Mouse (Mus musculus) cerebellum, postnatal 10 days (tissue): ENCODE measurements around the gene Plcxd3.

Source experiments
- DNase-seq, 2 experiments: peaks; one replicate each; pipeline ENCODE4 v3.0.0; 2021; ENCODE audit warnings: mixed read lengths in 2 of 2

The Plcxd3 gene

DNA sequence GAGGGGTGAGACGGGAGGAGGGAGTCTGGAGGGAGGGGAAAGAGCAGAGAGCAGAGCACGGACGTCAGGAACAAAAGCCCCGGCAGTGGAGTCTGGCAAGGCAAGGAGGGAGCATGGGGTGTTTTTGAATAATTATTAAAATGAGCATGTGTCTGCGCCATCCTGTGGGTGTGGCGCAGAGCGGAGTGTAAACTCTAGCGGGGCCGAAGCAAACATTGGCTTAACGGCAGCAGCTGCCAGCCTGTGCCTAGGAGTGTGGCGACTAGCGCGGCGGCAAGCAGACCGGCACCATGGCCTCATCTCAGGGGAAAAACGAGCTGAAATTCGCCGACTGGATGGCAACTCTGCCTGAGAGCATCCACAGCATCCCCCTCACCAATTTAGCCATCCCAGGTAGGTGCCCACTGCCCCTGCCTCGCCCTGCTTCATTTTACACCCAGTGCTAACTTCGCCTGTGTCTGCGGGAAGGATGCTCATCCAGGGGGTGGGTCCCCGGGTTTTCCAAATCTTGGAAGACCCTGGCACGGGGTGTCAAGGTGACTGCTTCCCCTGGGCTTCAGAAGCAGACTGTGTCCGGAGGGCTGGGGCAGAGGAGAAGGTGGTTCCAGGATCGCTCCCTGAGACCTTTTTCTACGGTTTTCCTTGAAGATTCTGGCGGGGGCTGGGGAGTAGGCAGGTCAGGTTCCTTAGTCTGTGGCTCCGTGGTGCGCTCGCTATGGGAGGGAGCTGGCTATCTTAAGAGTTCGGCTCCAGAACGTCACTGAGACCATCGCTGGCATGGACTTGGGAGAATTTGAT lies at the start of gene Plcxd3:
Plcxd3 (plus strand) TSS at position 69 of the 798 bp plus-strand sequence.
- peak; percentile 79 to 83 for DNase-seq

DNA sequence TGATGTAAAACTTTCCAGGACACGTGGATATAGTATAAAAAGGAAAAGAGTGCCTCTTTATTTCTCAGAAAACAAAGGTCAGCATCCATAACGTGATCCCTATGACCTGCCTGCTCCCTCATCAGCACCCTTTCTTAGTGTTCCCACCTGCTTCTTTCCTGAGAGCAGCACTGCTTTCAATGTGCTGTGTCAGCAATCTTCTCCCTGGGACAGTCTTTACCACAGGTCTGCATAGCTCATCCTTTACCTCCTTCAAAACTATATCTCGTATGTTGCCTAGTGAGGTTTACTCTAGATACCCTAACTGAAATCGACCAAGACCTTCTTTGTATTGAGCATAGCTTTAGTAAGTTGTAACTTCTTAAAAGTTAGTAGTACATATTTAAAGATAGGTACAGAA lies 43.4 kb upstream of the Plcxd3 start:
- DNase-seq: no peak

DNA sequence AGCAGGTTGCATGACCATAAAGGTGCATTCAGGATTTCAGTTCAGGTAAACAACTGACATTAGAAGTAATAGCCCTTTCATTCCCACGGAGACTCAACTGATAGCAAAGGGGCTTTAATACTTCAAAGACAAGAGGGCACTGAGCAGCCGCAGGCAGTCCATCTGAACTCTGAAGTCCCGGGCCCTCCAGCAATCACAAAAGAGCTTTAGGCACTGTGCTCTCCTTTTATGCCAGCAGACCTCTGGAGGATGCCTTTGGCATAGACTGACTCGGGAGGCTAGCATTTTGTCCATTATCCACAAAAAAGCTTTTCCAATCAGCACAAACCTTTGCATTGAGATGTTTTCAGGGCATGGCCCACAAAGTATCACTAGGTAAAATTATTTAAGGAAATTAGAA lies 33.7 kb upstream of the Plcxd3 start:
- no peak for DNase-seq

DNA sequence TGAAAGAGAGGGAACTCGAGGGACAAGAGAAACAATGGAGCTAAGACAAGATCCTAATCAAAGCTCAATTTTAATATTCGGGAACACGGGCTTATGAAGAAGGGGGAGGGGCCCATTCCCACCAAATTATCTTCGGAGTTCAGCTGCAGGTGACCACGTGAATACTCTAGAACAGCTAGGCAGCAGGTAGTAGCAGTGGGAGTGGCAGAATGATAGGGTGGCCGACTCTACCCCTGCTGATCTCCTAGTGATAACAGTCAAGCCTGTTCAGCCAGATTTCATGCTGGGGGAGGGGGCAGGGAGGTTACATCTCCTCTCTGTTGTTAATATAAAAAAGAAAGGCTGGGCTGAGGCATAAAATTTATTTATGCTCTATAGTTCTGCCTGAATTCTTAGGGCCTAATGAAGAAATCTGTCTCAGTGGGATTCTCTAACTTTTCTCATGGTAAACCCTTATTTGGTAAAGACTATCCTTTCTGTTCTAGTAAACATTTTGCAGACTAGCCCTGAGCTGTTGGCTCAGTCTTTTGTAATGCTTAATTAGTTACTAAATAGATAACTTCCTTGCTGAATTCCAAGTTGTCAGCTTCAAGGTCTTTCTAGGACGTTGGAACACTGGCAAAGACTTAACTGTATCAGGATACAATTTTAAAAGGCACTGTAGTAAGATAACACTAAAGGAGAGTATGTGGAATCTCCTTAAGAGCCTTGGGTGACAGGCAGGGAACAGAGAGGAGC lies 26.3 kb upstream of the Plcxd3 start:
- DNase-seq: no peak

DNA sequence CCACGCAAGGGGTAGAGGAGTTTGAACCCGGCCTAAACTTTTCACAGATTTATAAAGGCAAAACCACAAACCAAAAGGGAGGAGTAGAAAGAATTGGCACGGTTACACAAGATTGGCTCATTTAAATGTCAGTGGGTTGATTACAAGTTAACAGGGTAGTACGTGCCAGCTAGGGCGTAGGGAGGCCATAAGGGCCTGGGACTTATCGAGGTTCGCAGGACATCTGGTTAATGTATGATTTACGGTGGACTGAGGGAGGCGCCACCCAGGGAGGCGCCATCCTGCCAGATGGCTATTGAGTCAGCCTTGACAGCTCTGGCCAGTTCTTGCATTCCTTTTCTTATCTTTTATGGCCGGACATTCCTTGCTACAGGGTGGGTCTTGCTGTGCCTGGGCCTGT lies 18.9 kb upstream of the Plcxd3 start:
- peak; percentile 26 to 50 for DNase-seq

DNA sequence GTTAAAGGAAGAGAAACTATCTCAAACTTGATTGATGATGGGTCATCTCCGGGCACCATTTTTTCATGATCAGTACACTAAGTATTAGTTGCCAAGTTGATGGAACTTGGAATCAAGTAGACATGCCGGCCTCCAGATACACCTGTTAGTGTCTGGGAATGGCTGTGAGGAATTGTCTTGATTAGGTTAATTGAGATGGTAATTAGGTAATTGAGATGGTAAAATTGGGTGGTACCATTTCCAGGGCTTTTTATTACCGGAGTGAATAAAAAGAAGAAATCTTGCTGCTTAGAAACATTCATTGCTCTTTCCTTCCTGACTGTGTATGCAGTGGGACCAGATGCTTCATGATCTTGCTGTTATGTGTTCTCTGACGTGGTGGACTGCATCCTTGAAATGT lies 17.6 kb upstream of the Plcxd3 start:
- DNase-seq: no peak

DNA sequence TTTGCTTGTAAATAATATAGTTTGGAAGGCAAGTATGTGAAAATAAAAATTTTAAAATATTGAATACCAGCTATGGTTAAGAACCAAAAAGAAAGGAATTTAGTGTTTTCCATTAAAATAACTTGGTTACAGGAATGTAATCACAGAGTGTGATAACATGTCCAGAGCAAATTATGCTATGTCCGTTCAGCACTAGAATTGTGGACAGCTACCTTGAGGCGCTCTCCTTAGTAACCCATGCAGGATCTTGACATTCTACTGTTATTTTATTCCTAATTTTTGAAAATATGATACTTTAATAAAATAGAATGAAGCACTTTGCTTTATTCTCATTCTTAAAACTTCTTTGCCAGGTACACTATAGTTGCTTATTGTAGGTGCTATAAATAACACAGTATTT lies 7.5 kb upstream of the Plcxd3 start:
- DNase-seq: no peak

DNA sequence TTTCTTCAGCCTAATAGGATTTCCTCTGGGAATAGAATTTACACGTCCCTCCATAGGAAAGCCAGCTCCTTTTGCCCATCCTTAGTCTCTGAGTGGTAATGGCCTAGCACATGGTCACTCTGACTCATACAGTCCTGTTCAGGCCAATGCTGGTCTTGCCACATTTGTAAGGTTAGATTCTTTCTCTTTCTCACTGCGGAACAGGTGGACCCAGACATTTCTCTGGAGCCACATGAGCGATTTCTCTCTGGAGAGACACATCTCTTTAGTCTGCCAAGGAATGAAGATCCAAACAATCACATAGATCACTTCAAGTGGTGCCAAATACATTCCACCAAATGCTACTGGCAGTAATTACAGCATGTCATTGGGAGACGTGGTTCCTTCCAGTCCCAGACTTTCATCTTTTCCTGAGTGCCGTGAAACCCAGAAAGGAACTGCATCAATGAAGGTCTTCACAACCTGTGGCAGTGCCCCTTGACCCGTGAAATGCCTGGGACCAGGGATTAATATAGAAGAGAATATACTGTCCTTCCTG lies 769 bp upstream of the Plcxd3 start:
- DNase-seq: peak; percentile 9 to 30

DNA sequence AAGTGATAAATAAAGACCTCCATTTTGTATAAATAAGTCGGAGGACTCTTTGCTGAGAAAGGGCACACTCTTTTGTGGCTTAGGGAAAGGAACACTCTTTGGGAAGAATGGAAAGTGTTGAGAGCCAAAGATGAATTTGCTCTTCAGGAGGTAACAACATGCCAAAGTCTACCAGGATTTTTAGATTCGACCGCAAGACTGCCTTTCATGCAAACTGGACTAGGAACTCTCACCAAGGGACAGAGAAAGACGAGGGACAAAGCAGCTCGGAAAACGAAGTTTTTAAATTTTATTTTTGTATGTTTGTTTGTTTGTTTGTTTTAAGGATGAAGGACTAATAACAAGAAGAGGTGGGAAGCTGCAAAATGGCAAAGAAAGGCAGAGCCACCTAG lies 264 bp upstream of the Plcxd3 start:
- no peak for DNase-seq

DNA sequence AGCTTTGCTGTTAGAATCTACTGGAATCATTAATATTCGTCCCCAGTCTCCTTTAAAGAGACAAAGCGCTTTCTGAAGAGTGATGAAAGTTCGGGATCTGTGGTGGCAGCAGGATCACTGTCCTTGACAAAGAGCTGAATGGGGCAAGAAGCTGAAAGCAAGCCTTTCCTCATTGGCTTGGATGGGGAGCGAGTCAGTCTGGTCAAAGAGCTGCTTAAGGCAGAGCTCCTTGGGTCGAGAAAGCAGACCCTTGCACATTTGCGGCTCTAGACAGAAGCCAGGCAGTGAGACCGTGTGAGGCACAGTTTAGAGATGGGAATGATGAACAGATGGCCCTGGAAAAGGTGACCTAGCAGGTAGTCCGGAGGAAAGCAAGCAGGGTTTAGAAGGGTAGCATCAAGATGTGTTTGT lies 935 bp downstream of the Plcxd3 start:
- peak; percentile 62 to 65 for DNase-seq

DNA sequence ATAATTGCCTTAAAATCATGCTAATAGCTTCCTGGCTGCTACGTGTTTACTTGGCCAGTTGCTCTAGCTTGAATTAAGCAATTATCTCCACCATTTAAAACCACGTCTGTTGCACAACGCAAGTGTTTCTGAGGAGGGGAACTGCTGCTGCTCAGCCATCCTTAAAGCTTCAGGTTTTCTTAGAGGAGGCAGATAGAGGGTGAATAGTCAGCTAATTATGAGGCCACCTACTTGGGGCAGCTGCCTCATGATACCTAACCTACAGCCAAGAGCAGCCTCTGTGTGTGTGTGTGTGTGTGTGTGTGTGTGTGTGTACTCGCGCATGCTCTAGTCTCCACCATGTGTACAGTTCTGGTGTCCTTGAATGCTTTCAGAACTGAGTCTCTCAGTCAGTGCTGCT lies 3.5 kb downstream of the Plcxd3 start:
- DNase-seq: peak; percentile 57 to 59

DNA sequence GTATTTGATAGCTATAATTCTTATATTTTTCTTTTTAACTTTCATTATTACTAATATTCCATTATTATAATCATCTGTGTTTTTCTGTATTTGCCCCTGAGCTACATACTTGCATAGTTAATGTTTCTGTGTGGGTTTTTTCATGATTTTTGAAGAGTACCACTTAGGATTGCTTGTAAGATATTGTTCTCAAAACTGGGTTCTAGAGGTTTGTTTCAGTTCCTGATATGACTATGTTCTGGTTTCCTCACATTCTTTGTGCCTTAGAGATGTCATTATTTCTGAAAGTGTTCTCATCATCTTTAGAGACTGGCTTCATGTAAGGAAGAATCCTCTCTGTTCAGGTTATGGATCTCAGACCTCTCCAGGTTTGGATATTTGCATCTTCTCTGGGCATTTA lies 12.5 kb downstream of the Plcxd3 start:
- DNase-seq: no peak

DNA sequence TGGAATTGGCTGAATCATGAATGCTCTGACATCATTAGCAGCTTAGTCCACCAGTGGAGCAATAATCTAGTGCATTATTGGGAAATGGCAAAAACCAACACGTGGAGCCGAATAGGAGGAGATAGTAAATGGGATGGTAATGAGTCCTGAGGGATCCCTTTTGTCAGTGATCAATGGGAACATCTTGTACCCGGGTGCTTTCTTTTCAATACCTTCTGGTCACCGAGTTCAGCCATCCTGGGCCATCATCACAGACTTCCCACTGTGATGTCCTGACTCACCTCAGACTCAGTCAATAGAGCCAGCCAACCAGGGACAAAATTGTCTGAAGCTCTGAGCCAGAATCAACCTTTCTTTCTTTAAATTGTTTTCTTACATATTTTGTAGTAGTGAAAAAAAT lies 24.8 kb downstream of the Plcxd3 start:
- DNase-seq: no peak

DNA sequence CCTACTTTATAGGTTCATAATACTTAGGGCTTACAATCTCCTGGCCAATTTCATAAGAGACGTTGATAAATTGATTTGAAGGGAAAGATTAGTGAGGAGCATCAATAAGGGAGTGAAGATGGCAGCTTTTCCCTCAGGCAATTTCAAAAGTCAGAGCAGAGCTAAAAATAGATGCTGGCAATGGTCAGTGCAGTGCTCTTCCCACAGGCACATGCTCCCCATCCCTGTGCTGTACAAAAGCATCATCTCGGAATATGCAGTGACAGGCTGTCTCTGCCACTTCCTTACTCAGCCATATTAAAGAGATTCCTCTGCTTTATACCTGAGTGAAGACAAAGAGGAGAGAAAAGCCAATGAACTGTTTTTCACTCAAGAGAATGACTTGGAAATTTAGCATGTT lies 36.0 kb downstream of the Plcxd3 start:
- DNase-seq: peak; percentile 56 to 67

DNA sequence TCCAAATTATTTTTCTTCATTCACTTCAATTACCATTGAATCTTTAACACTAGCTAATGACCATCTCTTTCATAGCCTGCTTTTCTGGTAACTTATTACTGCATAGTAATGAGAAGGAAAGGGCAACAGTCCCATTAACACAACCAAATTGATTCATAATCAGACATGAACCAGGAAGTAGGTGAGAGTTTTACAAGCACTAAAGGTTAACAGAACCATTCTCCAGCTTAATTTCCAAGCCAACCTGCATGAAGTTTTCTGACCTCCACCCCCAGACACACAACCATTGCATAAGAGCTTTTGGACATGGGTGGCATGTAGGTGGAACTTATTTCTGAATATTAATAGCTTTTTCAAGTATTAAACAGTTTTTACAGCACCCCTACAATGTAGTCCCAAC lies 64.8 kb downstream of the Plcxd3 start:
- DNase-seq: no peak

DNA sequence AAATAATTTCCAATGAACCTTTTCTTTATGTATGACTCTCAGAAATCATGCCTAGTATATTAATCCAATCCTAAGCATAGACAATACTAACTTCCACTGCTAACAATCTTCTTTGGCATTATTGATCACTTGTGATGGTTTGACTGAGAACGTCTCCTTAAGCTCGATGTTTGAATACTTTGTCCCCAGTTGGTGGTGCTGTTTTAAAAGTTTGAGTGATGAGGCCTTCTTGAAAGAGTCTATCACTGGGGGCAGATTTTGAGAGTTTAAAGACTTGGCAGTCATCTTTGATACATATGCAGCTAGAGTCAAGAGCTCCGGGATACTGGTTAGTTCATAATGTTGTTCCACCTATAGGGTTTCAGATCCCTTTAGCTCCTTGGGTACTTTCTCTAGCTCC lies 120.9 kb downstream of the Plcxd3 start:
- DNase-seq: peak in 1 of 2 experiments; percentile 14

DNA sequence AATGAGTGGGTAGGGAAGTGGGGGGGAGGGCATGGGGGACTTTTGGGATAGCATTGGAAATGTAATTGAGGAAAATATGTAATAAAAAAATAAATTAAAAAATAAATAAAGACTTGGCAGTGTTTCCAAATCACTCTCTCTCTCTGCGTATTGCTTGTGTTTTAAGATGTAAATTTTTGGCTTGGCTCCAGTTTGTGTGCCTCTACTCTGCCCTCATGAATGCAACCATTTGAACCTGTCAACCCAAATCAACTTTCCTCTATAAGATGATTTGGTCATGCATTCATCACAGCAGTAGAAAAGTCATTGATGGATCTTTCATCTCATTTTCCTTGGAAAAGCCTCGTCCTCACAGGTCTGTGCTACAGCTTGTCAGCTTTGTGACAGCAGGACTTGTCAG lies 121.7 kb downstream of the Plcxd3 start:
- peak; percentile 10 to 29 for DNase-seq

DNA sequence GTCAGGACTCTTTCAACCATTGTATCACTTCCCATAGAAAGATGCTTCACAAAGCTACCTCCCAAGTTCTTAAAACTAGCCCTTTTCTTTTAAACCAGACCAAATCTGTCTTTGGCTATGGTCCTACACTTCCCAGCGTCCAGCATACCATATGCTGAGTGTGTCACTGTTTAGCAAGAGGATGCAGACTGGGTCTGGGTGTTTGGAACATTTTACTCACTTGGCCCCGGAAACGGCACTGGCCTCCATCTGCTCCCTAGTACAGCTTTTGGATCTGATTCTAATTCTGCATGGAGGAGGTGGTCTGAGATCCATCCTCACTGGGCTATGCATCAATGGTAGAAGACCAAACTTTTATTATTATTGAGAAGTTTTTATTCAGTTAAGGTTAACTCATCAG lies 122.7 kb downstream of the Plcxd3 start:
- DNase-seq: peak; percentile 80 to 87

DNA sequence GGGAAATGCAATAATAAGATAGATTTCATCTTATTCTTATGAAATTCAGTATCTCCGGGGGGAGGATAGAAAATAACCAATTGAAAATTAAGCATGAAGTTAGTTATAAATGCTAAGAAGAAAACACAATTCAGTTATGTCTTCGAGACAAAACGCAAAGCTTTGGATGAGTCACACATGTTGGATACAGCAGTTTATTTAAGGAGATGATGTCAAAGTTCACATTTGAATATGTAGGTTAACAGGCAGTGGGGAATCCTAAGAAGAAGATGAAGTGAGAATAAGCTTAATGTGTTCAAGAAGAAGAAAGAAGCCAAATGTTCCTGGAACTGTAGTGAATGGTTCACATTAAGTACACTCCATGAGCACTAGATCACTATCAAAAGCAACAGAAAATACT lies 128.1 kb downstream of the Plcxd3 start:
- peak in 1 of 2 experiments; percentile 3 for DNase-seq

DNA sequence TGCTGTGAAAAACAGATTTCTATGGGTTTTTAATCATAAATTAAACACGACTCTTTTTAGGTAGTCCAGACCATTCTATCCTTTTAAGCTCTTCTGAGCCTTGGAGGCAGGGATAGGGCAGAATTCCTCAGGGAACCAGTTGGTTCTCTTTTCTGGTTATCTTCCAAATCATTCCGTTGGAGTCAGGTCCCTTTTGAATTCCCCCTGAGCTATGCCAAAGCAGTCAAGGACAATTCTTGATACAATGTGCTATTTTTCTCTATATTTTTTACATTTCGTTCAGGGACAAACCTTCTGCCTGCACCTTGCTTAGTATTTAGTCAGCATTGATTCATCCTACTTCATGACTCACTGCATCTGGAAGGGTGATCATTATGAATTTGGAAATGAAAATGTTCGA lies 128.5 kb downstream of the Plcxd3 start:
- DNase-seq: peak; percentile 35 to 38

DNA sequence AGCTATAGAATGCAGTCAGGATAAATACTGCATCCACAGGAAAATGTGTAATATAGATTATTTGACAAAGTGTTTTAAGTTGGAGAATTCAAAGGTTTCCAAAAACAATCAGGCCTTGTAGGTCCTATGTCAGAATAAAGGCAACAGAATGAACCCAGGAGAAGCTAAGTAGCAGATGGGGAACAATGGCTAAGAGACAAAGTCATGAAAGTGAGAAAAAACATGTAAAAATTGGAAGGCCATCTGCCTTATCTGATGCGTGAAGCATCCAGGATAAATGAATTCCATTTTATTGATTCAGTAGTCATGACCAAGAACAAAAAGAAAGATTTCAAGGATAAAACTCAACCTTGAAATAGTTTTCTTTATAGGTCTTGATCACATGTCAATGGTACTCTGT lies 139.4 kb downstream of the Plcxd3 start:
- DNase-seq: no peak

DNA sequence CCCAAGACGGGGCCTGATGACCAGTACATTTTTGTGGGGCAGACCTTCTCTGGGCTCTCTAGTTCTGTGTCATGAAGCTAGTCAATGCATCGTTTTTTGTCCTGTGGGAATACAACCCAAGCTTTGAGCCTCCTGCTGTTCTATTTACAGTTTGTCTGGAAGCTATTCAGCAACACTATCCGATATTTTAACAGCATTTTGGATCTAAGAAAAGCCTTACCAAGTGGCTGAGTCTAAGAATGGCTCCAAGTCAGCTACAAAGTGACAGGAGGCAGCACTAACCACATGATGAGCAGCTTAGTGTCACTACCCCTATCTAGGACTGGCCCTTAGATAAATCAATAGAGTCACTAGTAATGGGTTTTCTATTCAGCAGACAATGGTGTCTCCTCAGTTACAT lies 149.3 kb downstream of the Plcxd3 start:
- no peak for DNase-seq

DNA sequence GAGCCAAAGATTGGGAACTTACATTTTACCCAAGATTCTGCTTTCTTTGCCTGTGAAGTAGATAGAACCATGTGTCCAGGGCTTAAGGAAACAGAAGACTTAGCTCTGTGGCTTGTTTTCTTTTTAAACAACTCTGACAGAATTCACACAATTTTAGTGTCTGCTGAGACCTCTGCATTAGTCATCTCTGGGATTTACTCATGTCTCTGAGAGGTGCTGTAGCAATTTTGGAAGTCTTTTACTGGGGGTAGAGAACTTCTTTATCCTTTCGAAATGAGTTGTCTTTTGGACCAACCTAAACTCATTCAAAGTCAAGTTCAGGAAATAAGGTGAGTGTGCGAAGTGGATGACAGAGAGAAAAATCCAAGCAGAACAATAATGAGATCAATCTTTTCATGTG lies 158.4 kb downstream of the Plcxd3 start:
- no peak for DNase-seq

DNA sequence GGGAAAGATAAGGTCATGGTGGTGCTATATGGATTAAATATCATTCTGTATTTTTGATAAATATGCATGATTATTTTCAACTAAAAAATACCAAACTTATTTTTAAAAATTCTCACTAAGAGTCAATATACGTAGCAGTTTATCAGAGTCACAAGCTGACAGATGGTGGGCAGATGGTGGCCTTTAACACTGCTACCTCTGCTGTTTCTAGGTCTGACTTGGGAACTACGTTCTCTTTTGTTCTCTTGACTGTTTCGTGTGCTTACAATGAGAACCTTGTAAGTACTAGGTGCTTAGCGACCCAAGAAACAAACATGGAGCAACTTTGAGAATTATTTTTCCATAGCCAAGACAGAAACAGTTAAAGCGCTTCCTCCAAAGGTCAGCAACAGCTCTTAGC lies 183.8 kb downstream of the Plcxd3 start:
- peak; percentile 34 to 58 for DNase-seq
